Mouse (Mus musculus): ENCODE data around the gene Ank2. TPM values are rescaled to one million over a fixed set of nuclear protein-coding genes. Genes with fewer than 3 reads are reported as not detected.

Ank2 gene
- polyA plus RNA-seq, 1 experiment from 2014 or later = 189 TPM

DNA sequence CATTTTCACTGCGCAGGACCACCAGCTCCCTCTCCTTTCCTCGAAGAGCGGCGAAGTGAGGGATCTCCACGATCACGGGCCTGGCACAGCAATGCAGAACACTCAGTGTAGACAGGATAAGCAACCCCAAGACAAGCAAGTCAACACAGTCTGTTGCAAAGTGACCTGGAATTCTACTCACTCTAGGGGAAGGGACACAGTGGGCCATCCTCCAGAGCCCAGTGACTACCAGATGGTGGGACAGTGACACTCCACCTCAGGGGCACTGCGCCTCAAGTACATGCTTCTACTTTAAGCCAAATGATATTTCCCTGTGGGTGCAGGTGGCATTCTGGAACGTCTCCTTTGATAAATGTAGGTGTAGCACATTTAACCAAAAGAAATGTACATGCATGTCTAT is 536.8 kb downstream of the Ank2 start:
- Histone ChIP-seq H3K4me3 (ENCODE audit: low read depth, low read length) (no peak overlapping the region), H3K27ac (ENCODE audit: low read length) (no peak overlapping the region), H3K36me3 (ENCODE audit: control insufficient read depth, insufficient read depth, low read length) (peaks cover 24% of the 10 kb centered on the region), H3K4me1 (ENCODE audit: control insufficient read depth, insufficient read depth, low read length) (no peaks in the 10 kb centered on the region), H3K27me3 (ENCODE audit: control insufficient read depth, insufficient read depth, low read depth, low read length) (no peaks in the 10 kb centered on the region), H3K4me2 (ENCODE audit: low read length) (no peak overlapping the region), H3K9me3 (replicated peaks; ENCODE audit: control insufficient read depth, low read length, poor library complexity, severe bottlenecking) (no peaks in the 10 kb centered on the region), H3K9ac (ENCODE audit: low read depth, low read length) (no peak overlapping the region)
- ATAC-seq = no peak
- WGBS = 96% methylated on average over 8 of the region's 8 CpGs

DNA sequence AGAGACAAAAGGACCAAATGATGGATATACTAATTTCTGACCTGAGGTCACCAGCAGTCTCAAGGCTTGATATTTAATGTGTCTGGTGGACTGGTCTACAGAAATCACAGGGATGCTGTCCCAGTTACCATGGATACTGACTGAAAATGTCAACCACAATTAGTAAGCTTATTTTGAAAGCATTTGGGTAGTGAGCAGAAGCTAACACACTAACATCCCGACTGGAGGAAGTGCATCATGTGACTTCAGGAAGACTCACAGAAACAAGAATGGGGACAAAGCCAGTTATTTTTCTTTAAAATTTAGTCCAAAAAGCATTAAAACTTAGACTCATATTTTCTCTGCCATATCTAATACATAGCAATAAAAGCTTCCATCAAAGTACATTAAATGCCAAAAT is 546.5 kb downstream of the Ank2 start:
- Histone ChIP-seq H3K27me3 (ENCODE audit: control insufficient read depth, insufficient read depth, low read depth, low read length) (no peaks in the 10 kb centered on the region), H3K27ac (ENCODE audit: low read length) (no peak overlapping the region), H3K4me3 (ENCODE audit: low read depth, low read length) (no peak overlapping the region), H3K36me3 (ENCODE audit: control insufficient read depth, insufficient read depth, low read length) (peaks cover 27% of the 10 kb centered on the region), H3K4me2 (ENCODE audit: low read length) (no peak overlapping the region), H3K4me1 (ENCODE audit: control insufficient read depth, insufficient read depth, low read length) (no peaks in the 10 kb centered on the region), H3K9me3 (replicated peaks; ENCODE audit: control insufficient read depth, low read length, poor library complexity, severe bottlenecking) (no peaks in the 10 kb centered on the region), H3K9ac (ENCODE audit: low read depth, low read length) (no peak overlapping the region)
- WGBS = 38% methylated on average over 1 of the region's 1 CpGs
- no peak for ATAC-seq

DNA sequence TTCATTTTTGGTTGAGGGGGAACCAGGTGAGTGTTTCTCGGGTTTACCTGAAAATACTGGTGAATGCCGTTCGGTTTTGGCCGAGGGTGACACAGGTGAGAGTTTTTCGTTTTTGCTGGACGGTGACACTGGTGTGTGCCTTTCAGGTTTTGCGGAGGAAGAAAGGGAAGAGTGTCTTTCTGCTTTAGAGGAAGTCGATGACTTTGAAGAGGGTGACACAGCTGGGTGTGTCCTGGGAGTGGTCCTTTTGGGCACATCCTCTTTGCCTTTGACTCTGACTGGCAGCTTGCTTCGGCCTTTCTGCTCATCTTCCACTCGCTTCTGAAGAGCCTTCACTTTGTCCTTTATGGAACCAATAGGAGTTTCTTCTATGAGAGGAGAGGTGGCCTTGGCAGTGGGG is 552.6 kb downstream of the Ank2 start:
- Histone ChIP-seq H3K4me3 (ENCODE audit: low read depth, low read length) (no peak overlapping the region), H3K36me3 (ENCODE audit: control insufficient read depth, insufficient read depth, low read length) (peaks cover 61% of the 10 kb centered on the region), H3K4me2 (ENCODE audit: low read length) (no peak overlapping the region), H3K4me1 (ENCODE audit: control insufficient read depth, insufficient read depth, low read length) (no peaks in the 10 kb centered on the region), H3K9me3 (replicated peaks; ENCODE audit: control insufficient read depth, low read length, poor library complexity, severe bottlenecking) (no peaks in the 10 kb centered on the region), H3K9ac (ENCODE audit: low read depth, low read length) (no peak overlapping the region), H3K27me3 (ENCODE audit: control insufficient read depth, insufficient read depth, low read depth, low read length) (no peaks in the 10 kb centered on the region), H3K27ac (ENCODE audit: low read length) (no peak overlapping the region)
- WGBS = 97% methylated on average over 10 of the region's 10 CpGs
- no peak for ATAC-seq

DNA sequence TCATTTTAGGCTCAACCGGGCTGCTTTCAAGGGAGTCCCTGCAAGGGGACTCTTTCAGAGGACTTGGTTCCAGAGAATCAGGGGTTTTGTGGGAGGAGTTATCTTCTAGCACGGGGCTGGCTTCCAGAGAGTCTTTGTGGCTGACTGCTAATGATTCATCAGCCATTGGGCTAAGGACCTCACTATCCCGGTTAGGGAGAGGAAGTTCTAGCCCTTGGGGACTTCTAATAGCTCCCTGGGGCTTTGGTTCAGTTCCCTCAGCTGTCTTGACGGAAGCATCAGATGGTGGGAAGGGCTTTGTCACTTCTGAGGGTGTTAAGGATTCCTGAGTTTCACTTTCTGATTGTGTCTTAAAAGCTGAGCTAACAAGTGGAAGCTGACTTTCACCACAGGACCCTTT is 554.3 kb downstream of the Ank2 start:
- ATAC-seq = no peak
- H3K9ac ChIP-seq (ENCODE audit: low read depth, low read length) = no peak overlapping the region

DNA sequence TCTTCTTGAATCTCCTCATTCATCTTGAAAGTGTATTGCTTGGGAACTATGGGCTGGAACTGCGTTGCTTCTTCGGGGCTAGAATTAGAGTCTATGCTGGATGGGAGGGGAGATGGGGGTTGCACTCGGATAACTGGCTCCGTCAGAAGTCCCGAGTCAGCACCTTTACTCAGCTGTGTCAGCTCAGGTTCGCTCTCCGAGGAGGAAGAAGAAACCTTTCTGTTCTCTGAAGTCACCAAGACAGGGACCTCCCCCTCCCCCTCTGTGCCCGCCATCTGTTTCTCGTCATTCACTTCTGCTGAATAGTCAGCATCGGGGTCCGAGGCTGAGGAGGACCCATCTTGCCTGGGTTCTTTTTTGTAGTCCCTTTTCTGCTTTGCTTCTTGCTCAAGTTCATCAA is 555.1 kb downstream of the Ank2 start:
- WGBS = 87% methylated on average over 11 of the region's 11 CpGs
- no peak overlapping the region for H3K4me3 ChIP-seq (ENCODE audit: low read depth, low read length)
- no peaks in the 10 kb centered on the region for H3K4me1 ChIP-seq (ENCODE audit: control insufficient read depth, insufficient read depth, low read length)
- no peaks in the 10 kb centered on the region for H3K9me3 ChIP-seq (replicated peaks; ENCODE audit: control insufficient read depth, low read length, poor library complexity, severe bottlenecking)
- H3K27me3 ChIP-seq (ENCODE audit: control insufficient read depth, insufficient read depth, low read depth, low read length) = no peaks in the 10 kb centered on the region
- peaks cover 55% of the 10 kb centered on the region for H3K36me3 ChIP-seq (ENCODE audit: control insufficient read depth, insufficient read depth, low read length)
- H3K4me2 ChIP-seq (ENCODE audit: low read length) = no peak overlapping the region
- no peak for ATAC-seq
- H3K27ac ChIP-seq (ENCODE audit: low read length) = no peak overlapping the region
- no peak overlapping the region for H3K9ac ChIP-seq (ENCODE audit: low read depth, low read length)

More for the DNA sequence above, 554.3 kb downstream of the Ank2 start:
- Histone ChIP-seq H3K4me3 (ENCODE audit: low read depth, low read length) (no peak overlapping the region), H3K27ac (ENCODE audit: low read length) (no peak overlapping the region), H3K9me3 (replicated peaks; ENCODE audit: control insufficient read depth, low read length, poor library complexity, severe bottlenecking) (no peaks in the 10 kb centered on the region), H3K4me1 (ENCODE audit: control insufficient read depth, insufficient read depth, low read length) (no peaks in the 10 kb centered on the region), H3K4me2 (ENCODE audit: low read length) (no peak overlapping the region), H3K27me3 (ENCODE audit: control insufficient read depth, insufficient read depth, low read depth, low read length) (no peaks in the 10 kb centered on the region), H3K36me3 (ENCODE audit: control insufficient read depth, insufficient read depth, low read length) (peaks cover 61% of the 10 kb centered on the region)
- WGBS = 72% methylated on average over 4 of the region's 4 CpGs

DNA sequence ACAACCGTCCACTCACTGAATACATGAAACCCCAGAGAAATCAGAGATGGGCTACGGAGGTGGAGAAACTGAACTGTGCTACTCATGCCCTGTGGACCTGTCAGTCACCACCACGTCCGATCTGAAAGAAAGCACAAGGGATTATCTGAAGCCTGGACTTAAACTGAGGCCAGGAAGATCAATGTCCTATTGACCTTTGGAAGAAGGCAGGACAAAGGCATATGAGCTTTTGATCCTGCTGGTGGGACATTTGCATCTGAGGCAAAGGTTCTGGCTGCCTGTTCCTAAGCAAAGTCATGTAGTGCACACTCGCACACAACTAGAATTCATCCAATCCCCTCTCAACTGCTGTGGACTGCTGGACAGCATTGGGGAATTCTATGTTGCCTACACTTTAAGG is 558.7 kb downstream of the Ank2 start:
- no peak overlapping the region for H3K9ac ChIP-seq (ENCODE audit: low read depth, low read length)
- WGBS = 21% methylated on average over 5 of the region's 5 CpGs
- H3K4me3 ChIP-seq (ENCODE audit: low read depth, low read length) = no peak overlapping the region
- H3K4me2 ChIP-seq (ENCODE audit: low read length) = no peak overlapping the region
- H3K27me3 ChIP-seq (ENCODE audit: control insufficient read depth, insufficient read depth, low read depth, low read length) = no peaks in the 10 kb centered on the region
- H3K4me1 ChIP-seq (ENCODE audit: control insufficient read depth, insufficient read depth, low read length) = no peaks in the 10 kb centered on the region
- no peaks in the 10 kb centered on the region for H3K9me3 ChIP-seq (replicated peaks; ENCODE audit: control insufficient read depth, low read length, poor library complexity, severe bottlenecking)
- no peak overlapping the region for H3K27ac ChIP-seq (ENCODE audit: low read length)
- no peak for ATAC-seq
- H3K36me3 ChIP-seq (ENCODE audit: control insufficient read depth, insufficient read depth, low read length) = peaks cover 47% of the 10 kb centered on the region

DNA sequence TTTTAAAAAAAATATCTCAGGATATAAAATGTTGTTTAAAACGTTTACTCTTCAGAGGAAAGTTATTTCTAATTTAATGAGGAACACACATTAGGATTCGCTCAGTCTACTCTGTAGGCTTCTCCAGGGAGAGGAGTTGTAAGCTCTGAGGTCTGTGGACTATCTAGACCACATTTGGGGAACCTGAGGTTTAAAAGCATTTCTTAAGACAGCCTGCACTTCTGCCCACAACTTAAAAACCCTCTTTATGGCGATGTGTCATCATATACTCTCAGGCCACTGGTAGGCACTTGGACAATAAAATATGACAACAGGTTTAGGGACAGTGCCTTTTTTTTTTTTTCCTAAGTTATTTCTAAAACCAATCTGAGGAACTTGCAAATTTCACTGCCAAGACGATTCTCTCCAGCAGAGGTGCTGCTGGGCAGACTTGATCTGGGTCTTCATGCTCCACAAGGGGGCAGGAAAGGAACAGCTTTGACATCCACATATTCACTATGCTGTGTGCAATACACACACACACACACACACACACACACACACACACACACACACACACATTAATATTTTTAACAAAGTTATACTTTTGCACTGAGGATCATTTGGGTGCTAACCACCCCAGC is 567.2 kb downstream of the Ank2 start:
- Histone ChIP-seq H3K4me1 (ENCODE audit: control insufficient read depth, insufficient read depth, low read length) (no peaks in the 10 kb centered on the region), H3K36me3 (ENCODE audit: control insufficient read depth, insufficient read depth, low read length) (peaks cover 55% of the 10 kb centered on the region), H3K9ac (ENCODE audit: low read depth, low read length) (no peak overlapping the region), H3K9me3 (replicated peaks; ENCODE audit: control insufficient read depth, low read length, poor library complexity, severe bottlenecking) (no peaks in the 10 kb centered on the region), H3K4me2 (ENCODE audit: low read length) (no peak overlapping the region), H3K27ac (ENCODE audit: low read length) (no peak overlapping the region), H3K4me3 (ENCODE audit: low read depth, low read length) (no peak overlapping the region), H3K27me3 (ENCODE audit: control insufficient read depth, insufficient read depth, low read depth, low read length) (no peaks in the 10 kb centered on the region)
- 74% methylated on average over 4 of the region's 4 CpGs for WGBS
- peak; percentile 62; the same call in 1 of the 2 replicates for ATAC-seq

DNA sequence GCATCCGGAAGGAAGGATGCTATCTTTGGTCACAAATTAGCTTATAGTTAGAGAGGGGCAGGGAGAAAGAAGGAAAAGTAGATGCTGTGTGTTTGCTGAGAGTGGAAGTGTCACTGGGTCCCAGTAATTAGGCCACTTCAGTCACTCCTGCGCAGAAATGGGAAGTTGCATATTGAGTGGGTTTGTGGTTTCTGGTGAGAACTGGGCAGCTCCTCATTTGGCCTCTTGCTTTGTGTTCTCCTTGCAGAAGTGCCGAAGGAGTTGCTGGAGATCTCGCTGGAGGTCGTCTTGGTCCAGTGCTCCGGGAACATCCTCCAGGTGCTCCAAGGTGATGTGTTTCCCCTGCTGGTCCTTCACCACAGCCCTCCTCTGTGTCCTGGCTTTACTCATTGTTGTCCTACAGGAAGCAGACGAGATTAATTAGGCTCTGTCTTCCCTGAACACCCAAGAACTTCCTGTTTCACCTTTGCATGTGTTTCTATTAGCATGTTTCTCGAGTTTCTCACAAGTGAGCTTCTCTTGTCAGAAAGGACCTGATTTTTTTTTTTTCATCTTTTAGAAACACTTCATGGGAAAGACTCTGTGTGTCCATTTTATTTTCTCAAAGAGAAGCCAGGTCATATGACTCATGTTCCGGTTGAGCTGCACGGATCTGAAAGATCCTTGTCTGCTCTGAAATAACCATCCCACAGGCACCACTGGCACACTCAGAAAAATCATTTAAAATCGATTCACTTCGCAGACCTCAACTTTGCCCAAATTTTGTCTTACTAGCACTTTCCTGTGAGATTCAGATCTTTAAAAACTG is 575.4 kb downstream of the Ank2 start:
- WGBS = 84% methylated on average over 12 of the region's 12 CpGs
- no peak overlapping the region for H3K4me3 ChIP-seq (ENCODE audit: low read depth, low read length)
- peaks cover 26% of the 10 kb centered on the region for H3K36me3 ChIP-seq (ENCODE audit: control insufficient read depth, insufficient read depth, low read length)
- H3K9ac ChIP-seq (ENCODE audit: low read depth, low read length) = no peak overlapping the region
- no peak overlapping the region for H3K27ac ChIP-seq (ENCODE audit: low read length)
- H3K27me3 ChIP-seq (ENCODE audit: control insufficient read depth, insufficient read depth, low read depth, low read length) = no peaks in the 10 kb centered on the region
- no peaks in the 10 kb centered on the region for H3K9me3 ChIP-seq (replicated peaks; ENCODE audit: control insufficient read depth, low read length, poor library complexity, severe bottlenecking)
- no peak overlapping the region for H3K4me2 ChIP-seq (ENCODE audit: low read length)
- no peak for ATAC-seq
- H3K4me1 ChIP-seq (ENCODE audit: control insufficient read depth, insufficient read depth, low read length) = no peaks in the 10 kb centered on the region

DNA sequence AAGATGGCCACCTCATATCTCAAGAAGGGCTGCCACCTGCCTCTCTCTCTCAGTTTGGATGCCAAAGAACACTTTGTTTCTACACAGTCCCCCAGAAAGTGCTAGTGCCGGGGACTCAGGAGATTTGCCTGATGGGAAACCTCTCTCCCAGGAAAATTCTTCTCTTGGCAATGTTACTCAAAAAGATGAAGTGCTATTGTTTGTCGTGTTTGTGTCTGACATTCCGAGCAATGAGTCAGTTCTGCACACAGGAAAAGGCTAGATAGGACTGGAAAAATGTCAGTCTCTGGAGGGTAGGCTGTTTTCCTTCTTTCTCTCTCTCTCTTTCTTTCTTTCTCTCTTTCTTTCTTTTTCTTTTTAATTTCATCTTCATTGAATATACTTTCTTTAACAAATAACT is 577.2 kb downstream of the Ank2 start:
- Histone ChIP-seq H3K4me3 (ENCODE audit: low read depth, low read length) (no peak overlapping the region), H3K9me3 (replicated peaks; ENCODE audit: control insufficient read depth, low read length, poor library complexity, severe bottlenecking) (no peaks in the 10 kb centered on the region), H3K27me3 (ENCODE audit: control insufficient read depth, insufficient read depth, low read depth, low read length) (no peaks in the 10 kb centered on the region), H3K9ac (ENCODE audit: low read depth, low read length) (no peak overlapping the region), H3K36me3 (ENCODE audit: control insufficient read depth, insufficient read depth, low read length) (peaks cover 19% of the 10 kb centered on the region), H3K4me2 (ENCODE audit: low read length) (no peak overlapping the region), H3K4me1 (ENCODE audit: control insufficient read depth, insufficient read depth, low read length) (no peaks in the 10 kb centered on the region), H3K27ac (ENCODE audit: low read length) (no peak overlapping the region)
- ATAC-seq = no peak
- 70% methylated on average over 3 of the region's 3 CpGs for WGBS
